Mouse (Mus musculus) liver, postnatal 0 days (tissue): ENCODE data around the gene Prkaca.

Experiments
- CTCF ChIP-seq: sonication (generic); IDR thresholded peaks from 2 replicates; pipeline ENCODE4 v1.5.1; 2016; ENCODE audit warnings: antibody characterized with exemption, low read depth
- EP300 ChIP-seq: IDR thresholded peaks from 2 replicates; pipeline ENCODE4 v1.6.1; 2016; ENCODE audit warnings: antibody characterized with exemption, low read depth, mild to moderate bottlenecking

- TF ChIP-seq EP300: no peak
- no peak for TF ChIP-seq CTCF
Observed at GRCm38 (mm10) chr8:83999825-84000224, 27.0 kb downstream of the Prkaca start.
